Mouse (Mus musculus) hindbrain, embryonic 12.5 days (tissue): ENCODE data around the gene Esyt3. TPM values are rescaled to one million over a fixed set of nuclear protein-coding genes. Genes with fewer than 3 reads are reported as not detected.

Experiments
- ATAC-seq: fragments of 200-750 bp; cut with Nextera tagmentation; 2 replicates; pipeline ENCODE4 v1.8.0; 2017; ENCODE audit warnings: moderate TSS enrichment; ENCODE audit not compliant: low FRiP score
- H3K27ac ChIP-seq: fragments of 300-500 bp; sonication (generic); 2 replicates; pipeline ENCODE4 v1.5.1; 2016; ENCODE audit warnings: mild to moderate bottlenecking
- H3K27me3 ChIP-seq: fragments of 300-500 bp; sonication (generic); 2 replicates; pipeline ENCODE4 v1.6.1; 2016; ENCODE audit warnings: mild to moderate bottlenecking
- H3K36me3 ChIP-seq: fragments of 300-500 bp; sonication (generic); 2 replicates; pipeline ENCODE4 v1.6.1; 2016; ENCODE audit warnings: mild to moderate bottlenecking
- H3K4me1 ChIP-seq: fragments of 300-500 bp; sonication (generic); 2 replicates; pipeline ENCODE4 v1.6.1; 2016
- H3K4me2 ChIP-seq: fragments of 300-500 bp; sonication (generic); replicated peaks from 2 replicates; pipeline ENCODE4 v1.6.1; 2016; ENCODE audit warnings: mild to moderate bottlenecking
- H3K4me3 ChIP-seq: fragments of 300-500 bp; sonication (generic); 2 replicates; pipeline ENCODE4 v1.5.1; 2016; ENCODE audit warnings: mild to moderate bottlenecking
- H3K9ac ChIP-seq: fragments of 300-500 bp; sonication (generic); 2 replicates; pipeline ENCODE4 v1.6.1; 2016; ENCODE audit warnings: mild to moderate bottlenecking, moderate library complexity
- H3K9me3 ChIP-seq: fragments of 300-500 bp; sonication (generic); replicated peaks from 2 replicates; pipeline ENCODE4 v1.6.1; 2016; ENCODE audit warnings: mild to moderate bottlenecking
- whole genome bisulfite sequencing: fragments of 180-500 bp; shearing (Covaris S2); methylation state at CpG from one replicate; pipeline ENCODE4 v1.1.7; 2016; 5-methylcytosine and 5-hydroxymethylcytosine counted together
- polyA plus RNA-seq: library from polyadenylated mRNA; unstranded; fragments of >200 nt; fragmentation: Nextera tagmentation; extraction: Ambion mirVana; gene quantifications from 2 replicates; pipeline ENCODE4 v1.2.1, GENCODE M21; 2016

The Esyt3 gene
- polyA plus RNA-seq, 1 experiment from 2014 or later: 0.52 TPM

GRCm38 (mm10) chr9:99382556-99382955 lies 24.2 kb upstream of the Esyt3 start:
- Histone ChIP-seq H3K27ac (no peak overlapping the region), H3K27me3 (no peaks in the 10 kb centered on the region), H3K4me3 (no peak overlapping the region), H3K9me3 (no peaks in the 10 kb centered on the region), H3K4me2 (no peak overlapping the region), H3K9ac (no peak overlapping the region), H3K4me1 (no peaks in the 10 kb centered on the region), H3K36me3 (peaks cover 13% of the 10 kb centered on the region)
- no peak for ATAC-seq
- 83% methylated on average over 9 of the region's 9 CpGs for WGBS

- H3K36me3 ChIP-seq: no peaks in the 10 kb centered on the region
- no peak overlapping the region for H3K9ac ChIP-seq
- 61% methylated on average over 5 of the region's 5 CpGs for WGBS
- no peak overlapping the region for H3K4me3 ChIP-seq
- H3K9me3 ChIP-seq: no peaks in the 10 kb centered on the region
- H3K4me1 ChIP-seq: no peaks in the 10 kb centered on the region
- H3K4me2 ChIP-seq: no peak overlapping the region
- ATAC-seq: no peak
- H3K27me3 ChIP-seq: no peaks in the 10 kb centered on the region
- H3K27ac ChIP-seq: no peak overlapping the region
Observed at GRCm38 (mm10) chr9:99379194-99379593, 20.8 kb upstream of the Esyt3 start.

- H3K4me1 ChIP-seq: no peaks in the 10 kb centered on the region
- 0 out of 2 replicates have a peak overlapping the region, but pooled peaks have one; percentile 5 for H3K4me2 ChIP-seq
- no peaks in the 10 kb centered on the region for H3K27me3 ChIP-seq
- no peaks in the 10 kb centered on the region for H3K9me3 ChIP-seq
- no peak overlapping the region for H3K4me3 ChIP-seq
- H3K36me3 ChIP-seq: no peaks in the 10 kb centered on the region
- ATAC-seq: no peak
- WGBS: 13% methylated on average over 14 of the region's 14 CpGs
- no peak overlapping the region for H3K27ac ChIP-seq
- H3K9ac ChIP-seq: no peak overlapping the region
Observed at GRCm38 (mm10) chr9:99376591-99377418, 18.4 kb upstream of the Esyt3 start.

GRCm38 (mm10) chr9:99368431-99368830 lies 10.1 kb upstream of the Esyt3 start:
- H3K27ac ChIP-seq: no peak overlapping the region
- H3K36me3 ChIP-seq: no peaks in the 10 kb centered on the region
- 0 out of 2 replicates have a peak, but pooled peaks cover 3% of the 10 kb centered on the region for H3K9me3 ChIP-seq
- H3K9ac ChIP-seq: no peak overlapping the region
- ATAC-seq: no peak
- no peak overlapping the region for H3K4me3 ChIP-seq
- 60% methylated on average over 7 of the region's 7 CpGs for WGBS
- no peaks in the 10 kb centered on the region; the same call in 1 of the 2 replicates for H3K27me3 ChIP-seq
- no peaks in the 10 kb centered on the region for H3K4me1 ChIP-seq
- H3K4me2 ChIP-seq: no peak overlapping the region

- Histone ChIP-seq H3K9ac (no peak overlapping the region), H3K27me3 (no peaks in the 10 kb centered on the region; the same call in 1 of the 2 replicates), H3K9me3 (0 out of 2 replicates have a peak, but pooled peaks cover 3% of the 10 kb centered on the region), H3K36me3 (no peaks in the 10 kb centered on the region), H3K4me1 (no peaks in the 10 kb centered on the region), H3K4me3 (no peak overlapping the region), H3K27ac (no peak overlapping the region), H3K4me2 (no peak overlapping the region)
- 78% methylated on average over 3 of the region's 3 CpGs for WGBS
- no peak for ATAC-seq
Observed at GRCm38 (mm10) chr9:99365906-99366305, 7.5 kb upstream of the Esyt3 start.

- no peaks in the 10 kb centered on the region for H3K36me3 ChIP-seq
- H3K9me3 ChIP-seq: no peaks in the 10 kb centered on the region
- ATAC-seq: no peak
- no peak overlapping the region for H3K4me3 ChIP-seq
- no peak overlapping the region for H3K4me2 ChIP-seq
- peaks cover 21% of the 10 kb centered on the region for H3K27me3 ChIP-seq
- H3K27ac ChIP-seq: no peak overlapping the region
- no peak overlapping the region for H3K9ac ChIP-seq
- peaks cover 5% of the 10 kb centered on the region for H3K4me1 ChIP-seq
- WGBS: 57% methylated on average over 8 of the region's 8 CpGs
Observed at GRCm38 (mm10) chr9:99363076-99363475, 4.7 kb upstream of the Esyt3 start.

- 88% methylated on average over 9 of the region's 9 CpGs for WGBS
- peaks cover 33% of the 10 kb centered on the region for H3K27me3 ChIP-seq
- no peaks in the 10 kb centered on the region for H3K36me3 ChIP-seq
- H3K9ac ChIP-seq: no peak overlapping the region
- no peaks in the 10 kb centered on the region for H3K9me3 ChIP-seq
- H3K4me1 ChIP-seq: peaks cover 13% of the 10 kb centered on the region
- ATAC-seq: no peak
- no peak overlapping the region for H3K27ac ChIP-seq
- H3K4me3 ChIP-seq: no peak overlapping the region
- H3K4me2 ChIP-seq: no peak overlapping the region
Observed at GRCm38 (mm10) chr9:99361946-99362345, 3.6 kb upstream of the Esyt3 start.

GRCm38 (mm10) chr9:99359012-99359411 lies 655 bp upstream of the Esyt3 start:
- Histone ChIP-seq H3K27me3 (peaks cover 44% of the 10 kb centered on the region), H3K4me1 (peaks cover 13% of the 10 kb centered on the region), H3K9me3 (no peaks in the 10 kb centered on the region), H3K9ac (no peak overlapping the region), H3K4me3 (no peak overlapping the region), H3K4me2 (no peak overlapping the region), H3K36me3 (no peaks in the 10 kb centered on the region), H3K27ac (no peak overlapping the region)
- WGBS: 91% methylated on average over 15 of the region's 15 CpGs
- ATAC-seq: no peak

GRCm38 (mm10) chr9:99357561-99357920 lies 816 bp downstream of the Esyt3 start:
- H3K4me3 ChIP-seq: peak overlapping the region; percentile 41
- 6% methylated on average over 19 of the region's 19 CpGs for WGBS
- H3K27me3 ChIP-seq: peaks cover 44% of the 10 kb centered on the region
- peak overlapping the region; percentile 87 for H3K4me2 ChIP-seq
- no peak overlapping the region for H3K9ac ChIP-seq
- no peaks in the 10 kb centered on the region for H3K9me3 ChIP-seq
- H3K36me3 ChIP-seq: no peaks in the 10 kb centered on the region
- ATAC-seq: no peak
- no peak overlapping the region for H3K27ac ChIP-seq
- H3K4me1 ChIP-seq: peaks cover 13% of the 10 kb centered on the region

GRCm38 (mm10) chr9:99355971-99356370 lies 2.4 kb downstream of the Esyt3 start:
- Histone ChIP-seq H3K9me3 (no peaks in the 10 kb centered on the region), H3K4me3 (no peak overlapping the region), H3K9ac (no peak overlapping the region), H3K27ac (no peak overlapping the region), H3K27me3 (peaks cover 44% of the 10 kb centered on the region), H3K4me1 (peaks cover 13% of the 10 kb centered on the region), H3K4me2 (no peak overlapping the region), H3K36me3 (no peaks in the 10 kb centered on the region)
- 18% methylated on average over 5 of the region's 5 CpGs for WGBS
- ATAC-seq: no peak

- Histone ChIP-seq H3K36me3 (no peaks in the 10 kb centered on the region), H3K4me2 (no peak overlapping the region), H3K27ac (no peak overlapping the region), H3K27me3 (peaks cover 40% of the 10 kb centered on the region), H3K4me3 (no peak overlapping the region), H3K4me1 (peaks cover 13% of the 10 kb centered on the region), H3K9ac (no peak overlapping the region), H3K9me3 (no peaks in the 10 kb centered on the region)
- ATAC-seq: no peak
- 71% methylated on average over 5 of the region's 5 CpGs for WGBS
Observed at GRCm38 (mm10) chr9:99354796-99355195, 3.6 kb downstream of the Esyt3 start.

GRCm38 (mm10) chr9:99353390-99353789 lies 5.0 kb downstream of the Esyt3 start:
- no peak for ATAC-seq

GRCm38 (mm10) chr9:99352964-99353363 lies 5.4 kb downstream of the Esyt3 start:
- Histone ChIP-seq H3K27ac (no peak overlapping the region), H3K4me1 (peaks cover 8% of the 10 kb centered on the region), H3K4me3 (no peak overlapping the region), H3K9ac (no peak overlapping the region), H3K9me3 (no peaks in the 10 kb centered on the region), H3K36me3 (no peaks in the 10 kb centered on the region), H3K4me2 (no peak overlapping the region), H3K27me3 (peaks cover 21% of the 10 kb centered on the region)
- 74% methylated on average over 4 of the region's 4 CpGs for WGBS
- no peak for ATAC-seq

More at GRCm38 (mm10) chr9:99353390-99353789, 5.0 kb downstream of the Esyt3 start:
- H3K27me3 ChIP-seq: peaks cover 26% of the 10 kb centered on the region
- H3K4me3 ChIP-seq: no peak overlapping the region
- H3K4me2 ChIP-seq: no peak overlapping the region
- 65% methylated on average over 6 of the region's 6 CpGs for WGBS
- no peaks in the 10 kb centered on the region for H3K9me3 ChIP-seq
- no peak overlapping the region for H3K9ac ChIP-seq
- H3K4me1 ChIP-seq: peaks cover 12% of the 10 kb centered on the region
- H3K27ac ChIP-seq: no peak overlapping the region
- no peaks in the 10 kb centered on the region for H3K36me3 ChIP-seq
